8 mouse cellular contexts compared by ENCODE assay signal in the genomic region with DNA sequence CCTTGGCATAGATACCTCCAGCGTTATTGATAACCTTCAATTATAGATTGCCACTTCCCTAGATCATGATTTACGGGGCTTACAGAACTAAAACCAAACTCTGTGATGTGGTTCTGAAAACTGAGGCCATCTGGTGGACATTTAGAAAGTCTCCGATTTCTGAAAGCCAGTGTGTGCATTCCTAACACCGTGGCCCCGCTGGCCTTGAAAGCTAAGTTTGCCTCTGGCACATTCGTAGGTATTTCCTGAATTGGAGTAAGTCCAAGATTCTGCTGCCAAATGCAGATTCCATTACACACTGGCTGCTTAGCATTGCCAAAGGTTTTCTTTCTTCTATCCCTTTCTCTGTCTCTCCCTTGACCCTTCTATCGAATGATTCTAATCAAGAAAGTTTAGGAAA. TPM values are rescaled to one million over a fixed set of nuclear protein-coding genes. Genes with fewer than 3 reads are reported as not detected.
A peak's percentile ranks its signal among the peaks of the same experiment; 100 is the strongest.
DNase-seq lines count a peak whose midpoint lies in the region; ATAC-seq lines count a peak whose summit lies in the region.

No protein-coding gene starts in this region.

- no peak overlapping the region for H3K4me2 ChIP-seq in hindbrain, embryonic 13.5 days
- peak overlapping the region; percentile 34 for H3K4me2 ChIP-seq in heart, embryonic 13.5 days

- H3K9ac ChIP-seq in hindbrain, embryonic 13.5 days: no peak overlapping the region
- peak overlapping the region; percentile 48; the same call in 1 of the 2 replicates for H3K9ac ChIP-seq in heart, embryonic 13.5 days

- no peaks in the 10 kb centered on the region for H3K36me3 ChIP-seq in hindbrain, embryonic 10.5 days
- no peaks in the 10 kb centered on the region for H3K36me3 ChIP-seq in hindbrain, embryonic 13.5 days
- H3K36me3 ChIP-seq in heart, embryonic 13.5 days: no peaks in the 10 kb centered on the region

- H3K9me3 ChIP-seq in hindbrain, embryonic 10.5 days: no peaks in the 10 kb centered on the region
- H3K9me3 ChIP-seq in hindbrain, embryonic 13.5 days: no peaks in the 10 kb centered on the region
- no peaks in the 10 kb centered on the region for H3K9me3 ChIP-seq in heart, embryonic 13.5 days

- H3K27me3 ChIP-seq in hindbrain, embryonic 10.5 days (ENCODE audit: insufficient read depth, poor library complexity, severe bottlenecking): no peaks in the 10 kb centered on the region
- H3K27me3 ChIP-seq in hindbrain, embryonic 13.5 days: no peaks in the 10 kb centered on the region
- no peaks in the 10 kb centered on the region for H3K27me3 ChIP-seq in heart, embryonic 13.5 days (replicated peaks)

- peak; percentile 24 for DNase-seq in hindbrain, embryonic 10.5 days (ENCODE audit: low spot score)
- peak; percentile 89 for DNase-seq in NIH3T3 (ENCODE audit: low read depth)
- peak; percentile 83 for DNase-seq in embryo, embryonic 11 days
- DNase-seq in kidney, postnatal 4 days: peak; percentile 56 to 71
- peak; percentile 61 for DNase-seq in retina, embryonic 14.5 days (ENCODE audit: low spot score)
- no peak for DNase-seq in layer of hippocampus, postnatal 25 days (ENCODE audit: extremely low spot score in 1 of 2, low spot score in 1 of 2)

- WGBS in hindbrain, embryonic 10.5 days: 36% methylated on average over 7 of the region's 7 CpGs
- 30% methylated on average over 7 of the region's 7 CpGs for WGBS in hindbrain, embryonic 13.5 days
- 10% methylated on average over 7 of the region's 7 CpGs for WGBS in heart, embryonic 13.5 days

- H3K27ac ChIP-seq in hindbrain, embryonic 10.5 days: no peak overlapping the region
- H3K27ac ChIP-seq in hindbrain, embryonic 13.5 days: no peak overlapping the region
- peak overlapping the region; percentile 87 for H3K27ac ChIP-seq in heart, embryonic 13.5 days (replicated peaks)

- no peak for ATAC-seq in hindbrain, embryonic 13.5 days (ENCODE audit: low FRiP score)
- no peak for ATAC-seq in heart, embryonic 13.5 days (ENCODE audit: extremely low read depth, insufficient number of reproducible peaks, low FRiP score, low TSS enrichment)

- peaks cover 21% of the 10 kb centered on the region for H3K4me1 ChIP-seq in hindbrain, embryonic 10.5 days (replicated peaks)
- H3K4me1 ChIP-seq in hindbrain, embryonic 13.5 days (replicated peaks): peaks cover 22% of the 10 kb centered on the region
- H3K4me1 ChIP-seq in heart, embryonic 13.5 days: peaks cover 48% of the 10 kb centered on the region

- H3K4me3 ChIP-seq in hindbrain, embryonic 10.5 days: no peak overlapping the region
- no peak overlapping the region for H3K4me3 ChIP-seq in hindbrain, embryonic 13.5 days
- no peak overlapping the region for H3K4me3 ChIP-seq in heart, embryonic 13.5 days

RNA-seq across cellular contexts. Expression of a gene that starts 55.7 kb away (rescaled TPM):
- polyA plus RNA-seq in hindbrain, embryonic 10.5 days (2016; fragmentation: Nextera tagmentation; extraction: Ambion mirVana): 234 and 258 TPM in 2 replicates
- polyA plus RNA-seq in hindbrain, embryonic 13.5 days (2015; fragmentation: Nextera tagmentation; extraction: Ambion mirVana): 123 and 129 TPM in 2 replicates
- 128 and 129 TPM in 2 replicates for polyA plus RNA-seq in heart, embryonic 13.5 days (2015; fragmentation: Nextera tagmentation; extraction: Ambion mirVana)
- total RNA-seq in layer of hippocampus, postnatal 25 days (2021): 10 to 100 TPM; 33.2 to 35.8 TPM

Comparison
In these comparisons a context has a peak if more than half of its experiments do, and no peak if none do; other contexts are left out.
1. DNase-seq: peak in hindbrain, embryonic 10.5 days (single experiment), NIH3T3 (single experiment), embryo, embryonic 11 days (single experiment), kidney, postnatal 4 days (2 of 2) and retina, embryonic 14.5 days (single experiment); none in layer of hippocampus, postnatal 25 days (0 of 2).